Mouse (Mus musculus) cerebellum, adult 2 months (tissue): ENCODE measurements around the gene Gm17387.

ENCODE experiments used
- CTCF ChIP-seq: fragments of 200-500 bp; IDR thresholded peaks from 2 replicates; pipeline ENCODE4 v1.5.1; 2011; ENCODE audit warnings: low read depth, mild to moderate bottlenecking, control low read depth, low read length, moderate library complexity, borderline replicate concordance; ENCODE audit not compliant: insufficient read depth
- POLR2A ChIP-seq: fragments of 200-500 bp; IDR thresholded peaks from 2 replicates; pipeline ENCODE4 v1.6.1; 2011; ENCODE audit warnings: low read length, control low read depth, borderline replicate concordance; ENCODE audit not compliant: insufficient read depth

DNA sequence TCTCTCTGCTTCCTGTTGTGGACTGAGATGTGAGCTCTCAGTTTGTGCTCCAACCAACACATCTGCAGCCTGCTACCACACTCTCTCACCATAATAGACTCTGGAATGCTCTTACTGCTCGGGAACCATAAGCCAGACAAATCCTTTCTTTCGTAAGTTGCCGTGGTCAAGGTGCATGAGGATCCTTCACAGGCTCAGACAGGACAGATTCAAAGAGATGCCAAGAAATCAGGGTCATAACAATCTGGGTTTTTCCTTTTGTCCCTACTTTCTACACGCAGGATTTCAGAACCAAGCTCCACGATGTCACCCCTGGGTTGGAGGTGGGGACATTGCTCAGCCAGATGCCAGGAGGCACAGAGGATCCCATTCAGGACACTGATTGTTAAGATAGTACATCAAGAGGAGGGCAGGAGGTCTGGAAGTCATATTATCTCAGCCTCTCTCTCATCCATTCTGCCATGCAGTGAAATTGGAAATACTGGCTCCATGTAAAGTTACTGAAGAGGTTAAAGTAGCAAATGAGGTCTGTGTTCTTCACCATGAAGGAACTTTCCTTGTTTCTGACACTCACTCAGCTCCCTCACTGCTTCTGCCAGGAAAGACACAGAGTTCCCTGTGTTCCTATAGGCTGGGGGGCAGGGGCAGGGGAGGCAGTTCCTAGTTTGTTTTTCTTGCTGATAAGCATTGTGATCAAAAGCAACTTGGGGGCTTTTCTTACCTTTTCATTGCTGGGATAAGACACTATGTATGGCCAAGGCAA, 25.5 kb upstream of the Gm17387 start:
- TF ChIP-seq CTCF, result no peak
- no peak for TF ChIP-seq POLR2A
